Mouse (Mus musculus): Measurements from ENCODE around the gene Uhrf2.

Gene Uhrf2

GRCm38 (mm10) chr19:30124999-30125669, 94.8 kb downstream of the Uhrf2 start:
- no peak for DNase-seq (ENCODE audit: low read depth, low spot score)

- DNase-seq (ENCODE audit: low read depth, low spot score), result no peak
These were observed 95.4 kb downstream of the Uhrf2 start for GRCm38 (mm10) chr19:30125670-30126059.

- DNase-seq (ENCODE audit: low read depth, low spot score), result no peak
These were observed 97.9 kb downstream of the Uhrf2 start for GRCm38 (mm10) chr19:30128177-30128576.

- no peak for DNase-seq (ENCODE audit: low read depth, low spot score)
These were observed 106.0 kb downstream of the Uhrf2 start for GRCm38 (mm10) chr19:30136308-30136707.

All from forelimb bud, embryonic 11.5 days (tissue).